Mouse (Mus musculus) liver, embryonic 11.5 days (tissue): ENCODE measurements around the gene Arhgap24. TPM values are rescaled to one million over a fixed set of nuclear protein-coding genes. Genes with fewer than 3 reads are reported as not detected.

Experiments
- ATAC-seq: fragments of 200-750 bp; cut with Nextera tagmentation; replicated peaks from 2 replicates; pipeline ENCODE4 v1.8.0; 2017; ENCODE audit warnings: moderate number of reproducible peaks, mild to moderate bottlenecking, moderate TSS enrichment, moderate library complexity; ENCODE audit not compliant: low FRiP score
- DNase-seq: peaks from one replicate; pipeline ENCODE4 v3.0.0-alpha.2; 2017; ENCODE audit warnings: low spot score
- H3K27ac ChIP-seq: fragments of 300-500 bp; sonication (generic); 2 replicates; pipeline ENCODE4 v1.5.1; 2014; ENCODE audit warnings: mild to moderate bottlenecking, low read depth, low read length, control low read depth
- H3K27me3 ChIP-seq: fragments of 300-500 bp; sonication (generic); replicated peaks from 2 replicates; pipeline ENCODE4 v1.6.1; 2014; ENCODE audit warnings: low read length, mixed read lengths; ENCODE audit not compliant: control insufficient read depth, insufficient read depth
- H3K36me3 ChIP-seq: fragments of 300-500 bp; sonication (generic); 2 replicates; pipeline ENCODE4 v1.6.1; 2014; ENCODE audit warnings: mild to moderate bottlenecking, low read length, moderate library complexity, mixed read lengths; ENCODE audit not compliant: control insufficient read depth, insufficient read depth
- H3K4me1 ChIP-seq: fragments of 300-500 bp; sonication (generic); replicated peaks from 2 replicates; pipeline ENCODE4 v1.6.1; 2014; ENCODE audit warnings: low read length, mixed read lengths; ENCODE audit not compliant: control insufficient read depth, insufficient read depth
- H3K4me2 ChIP-seq: fragments of 300-500 bp; sonication (generic); 2 replicates; pipeline ENCODE4 v1.6.1; 2014; ENCODE audit warnings: mild to moderate bottlenecking, control low read depth, moderate library complexity
- H3K4me3 ChIP-seq: fragments of 300-500 bp; sonication (generic); 2 replicates; pipeline ENCODE4 v1.5.1; 2014; ENCODE audit warnings: low read depth, low read length, control low read depth
- H3K9ac ChIP-seq: fragments of 300-500 bp; sonication (generic); 2 replicates; pipeline ENCODE4 v1.6.1; 2014; ENCODE audit warnings: low read depth, low read length, control low read depth
- H3K9me3 ChIP-seq: fragments of 300-500 bp; sonication (generic); 2 replicates; pipeline ENCODE4 v1.6.1; 2016; ENCODE audit warnings: low read length, inconsistent platforms, mixed read lengths; ENCODE audit not compliant: control insufficient read depth
- WGBS: fragments of 180-500 bp; shearing (Covaris S2); extraction: QIAGEN DNeasy Blood & Tissue Kit; methylation state at CpG from one replicate; pipeline ENCODE4 v1.1.7; 2014; 5-methylcytosine and 5-hydroxymethylcytosine counted together
- polyA plus RNA-seq: library from polyadenylated mRNA; unstranded; fragments of >200 nt; fragmentation: Nextera tagmentation; extraction: Ambion mirVana; gene quantifications from 2 replicates; pipeline ENCODE4 v1.2.1, GENCODE M21; 2014

The Arhgap24 gene
- polyA plus RNA-seq, 1 experiment from 2014 or later: 5.3 TPM

DNA sequence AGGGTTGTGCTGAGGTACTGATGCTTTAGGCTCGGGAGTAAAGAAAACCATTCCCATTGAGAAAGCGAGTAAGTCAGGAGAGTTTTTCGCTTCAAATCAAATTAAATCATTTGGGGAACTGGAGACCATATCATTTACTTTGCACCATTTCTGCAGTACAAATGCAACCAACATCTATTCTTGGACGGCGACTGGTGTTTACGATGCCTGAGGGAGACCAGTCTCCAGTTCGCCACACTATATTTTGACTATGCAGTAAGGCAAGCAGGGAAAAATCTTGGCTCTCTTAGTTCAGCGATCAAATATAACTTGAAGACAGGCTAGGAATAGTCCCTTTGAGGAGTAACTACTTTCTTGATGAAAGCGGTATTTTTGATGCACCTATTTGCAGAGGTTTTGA is 11.0 kb downstream of the Arhgap24 start:
- Histone ChIP-seq H3K27ac (no peak overlapping the region), H3K9ac (no peak overlapping the region), H3K9me3 (no peaks in the 10 kb centered on the region), H3K4me3 (no peak overlapping the region), H3K27me3 (no peaks in the 10 kb centered on the region), H3K36me3 (no peaks in the 10 kb centered on the region), H3K4me2 (no peak overlapping the region), H3K4me1 (no peaks in the 10 kb centered on the region)
- 85% methylated on average over 9 of the region's 9 CpGs for WGBS
- DNase-seq: no peak
- no peak for ATAC-seq

DNA sequence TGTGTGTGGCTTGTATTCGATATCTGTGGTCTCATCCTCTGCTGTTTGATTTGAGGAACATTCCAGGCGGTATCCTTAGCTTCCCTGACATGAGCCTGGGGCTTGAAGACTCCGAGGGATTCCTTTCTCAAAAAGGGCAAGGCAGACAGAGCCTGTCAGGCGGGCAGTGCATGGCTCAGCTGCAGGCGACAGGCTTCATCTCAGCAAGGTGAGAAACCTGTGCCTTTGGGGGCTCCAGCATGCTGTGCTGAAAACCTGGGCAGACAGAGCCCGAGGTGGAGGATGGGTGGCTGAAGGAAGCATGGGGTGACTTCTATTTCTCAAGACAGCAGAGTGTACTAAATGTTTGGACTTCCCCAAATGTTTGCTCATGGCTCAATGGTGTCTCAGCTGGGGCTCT is 13.6 kb downstream of the Arhgap24 start:
- no peak overlapping the region for H3K4me2 ChIP-seq
- no peaks in the 10 kb centered on the region for H3K36me3 ChIP-seq
- H3K27ac ChIP-seq: no peak overlapping the region
- ATAC-seq (no peak), DNase-seq (no peak)
- no peak overlapping the region for H3K4me3 ChIP-seq
- no peaks in the 10 kb centered on the region for H3K4me1 ChIP-seq
- H3K27me3 ChIP-seq: no peaks in the 10 kb centered on the region
- no peaks in the 10 kb centered on the region for H3K9me3 ChIP-seq
- H3K9ac ChIP-seq: no peak overlapping the region
- WGBS: 47% methylated on average over 6 of the region's 6 CpGs

- no peaks in the 10 kb centered on the region for H3K27me3 ChIP-seq
- H3K4me3 ChIP-seq: no peak overlapping the region
- WGBS: 56% methylated on average over 3 of the region's 3 CpGs
- no peaks in the 10 kb centered on the region for H3K36me3 ChIP-seq
- H3K4me2 ChIP-seq: no peak overlapping the region
- no peak overlapping the region for H3K9ac ChIP-seq
- H3K9me3 ChIP-seq: no peaks in the 10 kb centered on the region
- ATAC-seq: no peak
- no peak overlapping the region for H3K27ac ChIP-seq
- H3K4me1 ChIP-seq: no peaks in the 10 kb centered on the region
- DNase-seq: no peak
Measured at GRCm38 (mm10) chr5:102497205-102497604, 16.0 kb downstream of the Arhgap24 start.

DNA sequence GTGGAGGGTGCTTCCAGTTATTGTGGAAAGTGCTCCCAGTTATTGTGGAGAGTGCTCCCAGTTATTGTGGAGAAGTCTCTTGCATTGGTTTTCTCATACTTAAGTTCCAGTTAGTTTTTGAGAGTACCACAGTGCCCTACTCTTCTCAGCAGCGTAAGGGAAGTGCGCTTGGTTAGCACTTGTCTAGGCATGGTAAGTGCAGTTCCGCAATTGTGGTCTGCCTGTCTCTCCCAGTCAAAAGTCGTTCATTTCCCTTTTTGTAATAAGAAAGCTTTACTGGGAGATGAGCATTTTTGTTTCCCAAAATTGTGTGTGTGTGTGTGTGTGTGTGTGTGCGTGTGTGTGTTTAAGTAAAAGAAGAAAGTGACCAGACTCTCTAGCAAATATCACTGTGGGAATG is 17.6 kb downstream of the Arhgap24 start:
- Histone ChIP-seq H3K27ac (no peak overlapping the region), H3K36me3 (no peaks in the 10 kb centered on the region), H3K4me2 (no peak overlapping the region), H3K4me3 (no peak overlapping the region), H3K9ac (no peak overlapping the region), H3K4me1 (no peaks in the 10 kb centered on the region), H3K27me3 (no peaks in the 10 kb centered on the region), H3K9me3 (no peaks in the 10 kb centered on the region)
- no peak for ATAC-seq
- WGBS: 55% methylated on average over 5 of the region's 5 CpGs
- no peak for DNase-seq

DNA sequence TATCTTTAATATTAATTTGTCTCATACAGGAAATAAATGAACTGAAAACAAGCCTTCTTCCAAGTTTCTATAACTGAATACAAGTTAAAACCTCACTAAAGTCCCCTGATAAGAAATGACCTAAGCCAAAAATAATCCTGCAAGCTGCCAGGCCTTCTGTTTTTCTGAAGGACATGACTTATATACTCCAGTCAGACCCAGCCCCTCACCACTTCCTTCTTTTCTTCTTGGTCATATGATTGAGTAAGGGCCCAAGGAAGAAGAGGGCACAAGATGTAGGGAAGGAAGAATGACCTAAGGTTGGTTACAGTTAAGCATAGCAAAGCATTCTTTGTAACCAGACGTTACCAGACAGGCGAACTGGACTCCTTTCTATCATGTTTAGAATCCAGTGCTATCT is 21.1 kb downstream of the Arhgap24 start:
- Histone ChIP-seq H3K9me3 (no peaks in the 10 kb centered on the region), H3K27ac (no peak overlapping the region), H3K36me3 (no peaks in the 10 kb centered on the region), H3K4me1 (no peaks in the 10 kb centered on the region), H3K4me3 (no peak overlapping the region), H3K27me3 (no peaks in the 10 kb centered on the region), H3K4me2 (no peak overlapping the region), H3K9ac (no peak overlapping the region)
- no peak for ATAC-seq
- no peak for DNase-seq
- WGBS: 43% methylated on average over 2 of the region's 2 CpGs

DNA sequence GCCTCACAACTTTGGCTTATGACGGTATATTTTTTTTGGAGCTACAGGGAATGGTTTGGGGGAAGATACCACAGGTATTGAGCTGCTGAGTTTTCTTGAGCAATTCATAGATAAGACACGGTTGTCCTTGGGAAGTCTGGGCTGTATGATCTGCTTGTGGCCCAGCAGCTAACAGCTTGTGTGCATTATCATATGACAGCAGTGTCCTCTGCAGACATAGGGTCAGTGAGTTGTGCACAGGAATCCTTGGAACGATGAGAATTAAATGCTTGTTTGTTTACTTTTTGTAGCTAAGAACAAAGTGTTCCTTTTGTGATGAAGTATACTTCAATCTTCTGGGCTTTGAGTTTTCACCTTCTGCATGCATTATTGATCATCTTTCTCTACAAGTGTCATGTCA is 21.9 kb downstream of the Arhgap24 start:
- no peaks in the 10 kb centered on the region for H3K27me3 ChIP-seq
- ATAC-seq (no peak), DNase-seq (no peak)
- H3K9ac ChIP-seq: no peak overlapping the region
- H3K4me1 ChIP-seq: no peaks in the 10 kb centered on the region
- WGBS: 50% methylated on average over 3 of the region's 3 CpGs
- H3K27ac ChIP-seq: no peak overlapping the region
- H3K36me3 ChIP-seq: no peaks in the 10 kb centered on the region
- no peak overlapping the region for H3K4me3 ChIP-seq
- no peaks in the 10 kb centered on the region for H3K9me3 ChIP-seq
- H3K4me2 ChIP-seq: no peak overlapping the region

DNA sequence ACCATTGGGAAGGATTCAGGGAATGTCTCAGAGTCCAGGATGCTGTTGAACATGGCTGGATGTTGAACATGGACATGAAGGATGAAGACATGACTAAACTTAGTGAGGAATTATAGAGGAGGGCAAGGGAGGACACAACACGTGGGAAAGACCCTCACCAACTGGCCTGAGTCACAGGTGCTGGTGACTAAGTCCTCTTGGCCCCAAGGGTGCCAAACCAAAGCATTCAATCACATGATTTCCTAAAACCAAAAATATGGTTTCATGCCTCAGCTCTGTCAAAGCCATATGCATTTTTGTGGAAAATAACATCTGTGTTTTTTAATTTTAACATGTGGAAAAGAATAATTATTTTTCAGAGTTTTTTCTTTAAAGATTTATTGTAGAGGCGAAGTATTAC is 22.7 kb downstream of the Arhgap24 start:
- WGBS: 70% methylated on average over 2 of the region's 2 CpGs
- no peak overlapping the region for H3K4me3 ChIP-seq
- DNase-seq (no peak), ATAC-seq (no peak)
- no peak overlapping the region for H3K9ac ChIP-seq
- no peaks in the 10 kb centered on the region for H3K4me1 ChIP-seq
- no peak overlapping the region for H3K4me2 ChIP-seq
- H3K9me3 ChIP-seq: no peaks in the 10 kb centered on the region
- no peaks in the 10 kb centered on the region for H3K27me3 ChIP-seq
- H3K36me3 ChIP-seq: no peaks in the 10 kb centered on the region
- no peak overlapping the region for H3K27ac ChIP-seq

- Histone ChIP-seq H3K4me2 (no peak overlapping the region), H3K27me3 (no peaks in the 10 kb centered on the region), H3K4me1 (no peaks in the 10 kb centered on the region), H3K36me3 (no peaks in the 10 kb centered on the region), H3K9me3 (no peaks in the 10 kb centered on the region), H3K4me3 (no peak overlapping the region), H3K27ac (no peak overlapping the region), H3K9ac (no peak overlapping the region)
- ATAC-seq (no peak), DNase-seq (no peak)
- 85% methylated on average over 4 of the region's 4 CpGs for WGBS
Measured at GRCm38 (mm10) chr5:102504557-102504956, 23.4 kb downstream of the Arhgap24 start.

GRCm38 (mm10) chr5:102508162-102508561 is 27.0 kb downstream of the Arhgap24 start:
- ATAC-seq (no peak), DNase-seq (no peak)
- H3K27ac ChIP-seq: no peak overlapping the region
- H3K9me3 ChIP-seq: no peaks in the 10 kb centered on the region
- H3K9ac ChIP-seq: no peak overlapping the region
- no peaks in the 10 kb centered on the region for H3K36me3 ChIP-seq
- H3K4me3 ChIP-seq: no peak overlapping the region
- H3K4me2 ChIP-seq: no peak overlapping the region
- no peaks in the 10 kb centered on the region for H3K27me3 ChIP-seq
- H3K4me1 ChIP-seq: no peaks in the 10 kb centered on the region
- WGBS: 63% methylated on average over 3 of the region's 3 CpGs
